Mouse (Mus musculus) MEL (cell line): Measurements from ENCODE around the gene Ckmt1. TPM values are rescaled to one million over a fixed set of nuclear protein-coding genes. Genes with fewer than 3 reads are reported as not detected.
"Not testable (repeated sequence)": the region's sequence is repeated elsewhere in the genome, so short reads cannot be mapped to it uniquely, and the experiment has no call there.

ENCODE experiments used
- DNase-seq: peaks from one replicate; pipeline ENCODE4 v3.0.0; 2011; ENCODE audit warnings: low read depth, low spot score
- H3K27ac ChIP-seq: 2 replicates; pipeline ENCODE4 v1.5.1; 2012; ENCODE audit warnings: low read depth, mild to moderate bottlenecking, control low read depth, low read length, moderate library complexity; ENCODE audit not compliant: control insufficient read depth
- H3K27me3 ChIP-seq, 2 experiments: fragments of 150-350 bp in 1 of 2; sonication (generic) in 1 of 2; 2 replicates each; pipeline ENCODE4 v1.6.1; 2012; ENCODE audit warnings: low read length in 2 of 2, mild to moderate bottlenecking in 2 of 2, improper control_type of control experiment in 1 of 2, moderate library complexity in 1 of 2; ENCODE audit not compliant: insufficient read depth in 2 of 2, control insufficient read depth in 1 of 2
- H3K36me3 ChIP-seq, 2 experiments: 2 replicates each; pipeline ENCODE4 v1.6.1; 2012 to 2014; ENCODE audit warnings: low read length in 2 of 2, improper control_type of control experiment in 1 of 2, inconsistent platforms in 1 of 2, mild to moderate bottlenecking in 1 of 2; ENCODE audit not compliant: insufficient read depth in 2 of 2, control insufficient read depth in 1 of 2
- H3K4me1 ChIP-seq, 2 experiments: fragments of 150-350 bp in 1 of 2; sonication (generic) in 1 of 2; 2 replicates each; pipeline ENCODE4 v1.6.1; 2012; ENCODE audit warnings: low read length in 2 of 2, improper control_type of control experiment in 1 of 2, mild to moderate bottlenecking in 1 of 2; ENCODE audit not compliant: insufficient read depth in 2 of 2, control insufficient read depth in 1 of 2
- H3K4me3 ChIP-seq, 2 experiments: fragments of 150-350 bp in 1 of 2; sonication (generic) in 1 of 2; 2 replicates each; pipeline ENCODE4 v1.5.1; 2012; ENCODE audit warnings: low read depth in 2 of 2, low read length in 2 of 2, mild to moderate bottlenecking in 2 of 2, moderate library complexity in 2 of 2, control low read depth in 1 of 2, improper control_type of control experiment in 1 of 2; ENCODE audit not compliant: control insufficient read depth in 1 of 2, insufficient read depth in 1 of 2
- H3K79me2 ChIP-seq: 2 replicates; pipeline ENCODE4 v1.6.1; 2012; ENCODE audit warnings: mild to moderate bottlenecking, low read length, moderate library complexity; ENCODE audit not compliant: control insufficient read depth, poor library complexity, insufficient read depth
- H3K9ac ChIP-seq: 2 replicates; pipeline ENCODE4 v1.6.1; 2012; ENCODE audit warnings: low read depth, mild to moderate bottlenecking, control low read depth, low read length, moderate library complexity; ENCODE audit not compliant: control insufficient read depth, poor library complexity, severe bottlenecking
- H3K9me3 ChIP-seq: fragments of 150-350 bp; sonication (generic); replicated peaks from 2 replicates; pipeline ENCODE4 v1.6.1; 2012; ENCODE audit warnings: mild to moderate bottlenecking, low read length, improper control_type of control experiment, moderate library complexity; ENCODE audit not compliant: insufficient read depth
- CHD1 ChIP-seq: IDR thresholded peaks from 2 replicates; pipeline ENCODE4 v1.6.1; 2012; ENCODE audit warnings: low read depth, mild to moderate bottlenecking, inconsistent platforms, low read length, improper control_type of control experiment
- EP300 ChIP-seq, 2 experiments: IDR thresholded peaks; 2 replicates each; pipeline ENCODE4 v1.6.1; 2011; ENCODE audit warnings: improper control_type of control experiment in 2 of 2, low read length in 2 of 2, low read depth in 1 of 2, mild to moderate bottlenecking in 1 of 2
- ETS1 ChIP-seq: IDR thresholded peaks from 2 replicates; pipeline ENCODE4 v1.6.1; 2012; ENCODE audit warnings: low read depth, mild to moderate bottlenecking, inconsistent platforms, low read length, improper control_type of control experiment, moderate library complexity
- GABPA ChIP-seq: IDR thresholded peaks from 2 replicates; pipeline ENCODE4 v1.6.1; 2012; ENCODE audit warnings: low read depth, mild to moderate bottlenecking, inconsistent platforms, low read length, improper control_type of control experiment, moderate library complexity
- HCFC1 ChIP-seq: IDR thresholded peaks from 2 replicates; pipeline ENCODE4 v1.6.1; 2012; ENCODE audit warnings: low read depth, mild to moderate bottlenecking, inconsistent platforms, low read length, improper control_type of control experiment, moderate library complexity
- JUND ChIP-seq: IDR thresholded peaks from 2 replicates; pipeline ENCODE4 v1.6.1; 2011; ENCODE audit warnings: low read depth, mild to moderate bottlenecking, improper control_type of control experiment, low read length
- MXI1 ChIP-seq: IDR thresholded peaks from 2 replicates; pipeline ENCODE4 v1.6.1; 2011; ENCODE audit warnings: mild to moderate bottlenecking, low read depth, low read length, improper control_type of control experiment
- MYB ChIP-seq: IDR thresholded peaks from 2 replicates; pipeline ENCODE4 v1.6.1; 2011; ENCODE audit warnings: mild to moderate bottlenecking, low read depth, low read length, improper control_type of control experiment
- NELFE ChIP-seq: IDR thresholded peaks from 2 replicates; pipeline ENCODE4 v1.6.1; 2011; ENCODE audit warnings: low read depth, low read length, improper control_type of control experiment
- POLR2A ChIP-seq, 2 experiments: IDR thresholded peaks; 2 replicates each; pipeline ENCODE4 v1.6.1; 2011 to 2012; ENCODE audit warnings: low read length in 2 of 2, mild to moderate bottlenecking in 2 of 2, control low read depth in 1 of 2, improper control_type of control experiment in 1 of 2, low read depth in 1 of 2, moderate library complexity in 1 of 2; ENCODE audit not compliant: control insufficient read depth in 1 of 2, insufficient read depth in 1 of 2, poor library complexity in 1 of 2
- POLR2AphosphoS5 ChIP-seq: IDR thresholded peaks from 2 replicates; pipeline ENCODE4 v1.6.1; 2012; ENCODE audit warnings: low read depth, borderline replicate concordance, mild to moderate bottlenecking, inconsistent platforms, low read length, moderate library complexity, mixed read lengths
- RAD21 ChIP-seq: IDR thresholded peaks from 2 replicates; pipeline ENCODE4 v1.6.1; 2011; ENCODE audit warnings: mild to moderate bottlenecking, low read depth, low read length, improper control_type of control experiment
- SIN3A ChIP-seq: IDR thresholded peaks from 2 replicates; pipeline ENCODE4 v1.6.1; 2012; ENCODE audit warnings: low read length, improper control_type of control experiment, inconsistent platforms
- TAL1 ChIP-seq: IDR thresholded peaks from 2 replicates; pipeline ENCODE4 v1.6.1; 2012; ENCODE audit warnings: mild to moderate bottlenecking, inconsistent platforms, low read length, moderate library complexity, mixed read lengths
- TBP ChIP-seq: IDR thresholded peaks from 2 replicates; pipeline ENCODE4 v1.8.0; 2011; ENCODE audit warnings: low read depth, low read length, improper control_type of control experiment
- TCF12 ChIP-seq: IDR thresholded peaks from 2 replicates; pipeline ENCODE4 v1.6.1; 2014; ENCODE audit warnings: low read depth, mild to moderate bottlenecking, inconsistent platforms, low read length, improper control_type of control experiment, moderate library complexity
- UBTF ChIP-seq: IDR thresholded peaks from 2 replicates; pipeline ENCODE4 v1.6.1; 2012; ENCODE audit warnings: low read depth, mild to moderate bottlenecking, inconsistent platforms, low read length, improper control_type of control experiment, moderate library complexity, borderline replicate concordance; ENCODE audit not compliant: insufficient read depth
- USF2 ChIP-seq, 2 experiments: IDR thresholded peaks; 2 replicates each; pipeline ENCODE4 v1.6.1; 2011 to 2012; ENCODE audit warnings: improper control_type of control experiment in 2 of 2, low read length in 2 of 2, borderline replicate concordance in 1 of 2, inconsistent platforms in 1 of 2, low read depth in 1 of 2, mild to moderate bottlenecking in 1 of 2; ENCODE audit not compliant: insufficient read depth in 1 of 2
- ZC3H11A ChIP-seq: IDR thresholded peaks from 2 replicates; pipeline ENCODE4 v1.6.1; 2012; ENCODE audit warnings: low read depth, mild to moderate bottlenecking, inconsistent platforms, low read length, improper control_type of control experiment
- ZMIZ1 ChIP-seq: IDR thresholded peaks from 2 replicates; pipeline ENCODE4 v1.6.1; 2012; ENCODE audit warnings: low read depth, mild to moderate bottlenecking, inconsistent platforms, low read length, improper control_type of control experiment, moderate library complexity
- ZNF384 ChIP-seq: IDR thresholded peaks from 2 replicates; pipeline ENCODE4 v1.6.1; 2012; ENCODE audit warnings: low read depth, mild to moderate bottlenecking, inconsistent platforms, low read length, improper control_type of control experiment
- polyA plus RNA-seq, 2 experiments: library from polyadenylated mRNA; stranded (reverse) in 1 of 2; unstranded in 1 of 2; fragments of >175 nt in 1 of 2; fragments of >200 nt in 1 of 2; gene quantifications; 2 replicates each; pipeline versions ENCODE4 v1.2.1 to v1.2.4; 2012; ENCODE audit warnings: low replicate concordance in 2 of 2, low read depth in 1 of 2; ENCODE audit not compliant: insufficient read length in 2 of 2, insufficient read depth in 1 of 2, missing spikeins in 1 of 2
- total RNA-seq: library from RNA; depleted of rRNA; stranded (reverse); fragments of 300-350 nt; gene quantifications from 2 replicates; pipeline ENCODE4 v1.2.3, GENCODE M21; 2012

Ckmt1 gene
- total and polyA plus RNA-seq, 3 experiments, result not detected

- H3K27ac ChIP-seq, result no peak overlapping the region
- H3K9ac ChIP-seq, result no peak overlapping the region
- no peaks in the 10 kb centered on the region for H3K79me2 ChIP-seq
- no peaks in the 10 kb centered on the region for H3K36me3 ChIP-seq
- TF ChIP-seq ZC3H11A (no peak), RAD21 (no peak), ETS1 (no peak), ZNF384 (no peak), EP300 (IDR thresholded peaks at IDR 0.05; ENCODE audit: low read depth in 1 of 2, low read length in 2 of 2) (no peak), USF2 (IDR thresholded peaks at IDR 0.05; ENCODE audit: borderline replicate concordance in 1 of 2, insufficient read depth in 1 of 2, low read depth in 1 of 2, low read length in 2 of 2) (no peak), TCF12 (no peak), MXI1 (no peak), UBTF (no peak), POLR2A (IDR thresholded peaks at IDR 0.05; ENCODE audit: control insufficient read depth in 1 of 2, insufficient read depth in 1 of 2, low read depth in 1 of 2, low read length in 2 of 2, poor library complexity in 1 of 2) (no peak), POLR2AphosphoS5 (no peak), MYB (no peak), TAL1 (no peak), NELFE (no peak), HCFC1 (no peak), CHD1 (no peak), ZMIZ1 (no peak), GABPA (no peak), JUND (no peak), SIN3A (no peak)
- DNase-seq, result no peak
- H3K9me3 ChIP-seq, result no peaks in the 10 kb centered on the region
- H3K4me3 ChIP-seq, result no peak overlapping the region
- no peaks in the 10 kb centered on the region for H3K4me1 ChIP-seq
- peaks cover 2 to 6% of the 10 kb centered on the region in 2 experiments for H3K27me3 ChIP-seq
Observed at GRCm38 (mm10) chr2:121372266-121372665, 14.8 kb downstream of the Ckmt1 start.

GRCm38 (mm10) chr2:121374766-121375165, 17.3 kb downstream of the Ckmt1 start:
- Histone ChIP-seq H3K79me2 (no peaks in the 10 kb centered on the region), H3K36me3 (no peaks in the 10 kb centered on the region), H3K4me1 (no peaks in the 10 kb centered on the region), H3K9me3 (no peaks in the 10 kb centered on the region), H3K27me3 (peaks cover 2 to 4% of the 10 kb centered on the region in 2 experiments), H3K4me3 (no peak overlapping the region), H3K27ac (no peak overlapping the region), H3K9ac (no peak overlapping the region)
- no peak for TF ChIP-seq TBP
- no peak for DNase-seq

- not testable (repeated sequence) for H3K79me2 ChIP-seq, H3K36me3 ChIP-seq, H3K4me1 ChIP-seq, H3K27ac ChIP-seq, H3K4me3 ChIP-seq, H3K9ac ChIP-seq, H3K9me3 ChIP-seq, DNase-seq
- peaks cover 5 to 21% of the 10 kb centered on the region in 2 experiments; a peak in 3 of 4 replicates for H3K27me3 ChIP-seq
Observed at GRCm38 (mm10) chr2:121386961-121387575, 29.6 kb downstream of the Ckmt1 start, which contains the start of gene Strc. Gene Strc (minus strand): TSS chr2:121387168.
